Mouse (Mus musculus): ENCODE measurements around the gene Rhox4g. TPM values are rescaled to one million over a fixed set of nuclear protein-coding genes. Genes with fewer than 3 reads are reported as not detected.

Rhox4g gene
- not detected for total RNA-seq (2023)

GRCm38 (mm10) chrX:37651227-37651626 is at the start of gene Rhox4g:
Gene Rhox4g, minus strand, starts transcription at chrX:37651327.

GRCm38 (mm10) chrX:37673177-37673576 is 22.1 kb upstream of the Rhox4g start, which contains the start of gene Rhox2h:
Gene Rhox2h, minus strand, starts transcription at chrX:37673277.

GRCm38 (mm10) chrX:37668664-37669063 is 17.5 kb upstream of the Rhox4g start, which contains the start of gene Rhox3h:
Gene Rhox3h, minus strand, starts transcription at chrX:37668764.

GRCm38 (mm10) chrX:37643370-37643769 is 7.8 kb downstream of the Rhox4g start, which contains the start of gene Rhox2g:
Gene Rhox2g, minus strand, starts transcription at chrX:37643470.

GRCm38 (mm10) chrX:37628512-37628911 is 22.6 kb downstream of the Rhox4g start, which contains the start of gene Rhox3g:
Gene Rhox3g, minus strand, starts transcription at chrX:37628612.

GRCm38 (mm10) chrX:37607604-37608003 is 43.5 kb downstream of the Rhox4g start, which contains the start of gene Rhox4f:
Gene Rhox4f, minus strand, starts transcription at chrX:37607704.

Other genes with a start within 250 kb of the Rhox4g start
- not detected for gene Rhox2b, start 239.3 kb downstream of the Rhox4g start, total RNA-seq (2023)
- gene Rhox4b, start 218.8 kb downstream of the Rhox4g start, total RNA-seq (2023) = not detected
- gene Rhox2c, start 197.6 kb downstream of the Rhox4g start, total RNA-seq (2023) = not detected
- not detected for gene Rhox3c, start 192.7 kb downstream of the Rhox4g start, total RNA-seq (2023)
- gene Rhox4c, start 171.0 kb downstream of the Rhox4g start, total RNA-seq (2023) = not detected
- gene Rhox2d, start 157.9 kb downstream of the Rhox4g start, total RNA-seq (2023) = not detected
- not detected for gene Rhox4d, start 137.0 kb downstream of the Rhox4g start, total RNA-seq (2023)
- not detected for gene Rhox2e, start 120.9 kb downstream of the Rhox4g start, total RNA-seq (2023)
- gene Rhox3e, start 109.3 kb downstream of the Rhox4g start, total RNA-seq (2023) = not detected
- not detected for gene Rhox4e, start 93.9 kb downstream of the Rhox4g start, total RNA-seq (2023)
- gene Rhox2f, start 79.9 kb downstream of the Rhox4g start, total RNA-seq (2023) = not detected
- gene Rhox3f, start 70.3 kb downstream of the Rhox4g start, total RNA-seq (2023) = not detected
- gene Rhox4f, start 43.6 kb downstream of the Rhox4g start, total RNA-seq (2023) = not detected
- gene Rhox3g, start 22.7 kb downstream of the Rhox4g start, total RNA-seq (2023) = not detected
- gene Rhox2g, start 7.9 kb downstream of the Rhox4g start, total RNA-seq (2023) = not detected
- gene Rhox3h, start 17.4 kb upstream of the Rhox4g start, total RNA-seq (2023) = not detected
- not detected for gene Rhox2h, start 21.9 kb upstream of the Rhox4g start, total RNA-seq (2023)
- gene Rhox5, start 153.5 kb upstream of the Rhox4g start, total RNA-seq (2023) = not detected
- not detected for gene Rhox6, start 175.6 kb upstream of the Rhox4g start, total RNA-seq (2023)
- gene Rhox7a, start 180.4 kb upstream of the Rhox4g start, total RNA-seq (2023) = not detected
- not detected for gene Rhox8, start 227.6 kb upstream of the Rhox4g start, total RNA-seq (2023)
- not detected for gene Rhox7b, start 245.9 kb upstream of the Rhox4g start, total RNA-seq (2023)

All from CD8-positive naive resting alpha-beta T cell, adult 57 days (primary cell).